Mouse (Mus musculus): ENCODE data around the gene Slc4a2.

GRCm38 (mm10) chr5:24416222-24416736 is 7.4 kb upstream of the Slc4a2 start:
- TF ChIP-seq TAL1 (IDR thresholded peaks at IDR 0.05; ENCODE audit: low read length) (no peak), GATA1 (IDR thresholded peaks at IDR 0.05; ENCODE audit: low read length) (no peak)

Data from erythroblast, embryonic 14.5 days (primary cell).